Mouse (Mus musculus) forebrain, embryonic 11.5 days (tissue): ENCODE results near the gene Gpbp1. TPM values are rescaled to one million over a fixed set of nuclear protein-coding genes. Genes with fewer than 3 reads are reported as not detected.

Source experiments
- ATAC-seq: fragments of 200-750 bp; cut with Nextera tagmentation; replicated peaks from 2 replicates; pipeline ENCODE4 v1.8.0; 2017; ENCODE audit warnings: moderate TSS enrichment; ENCODE audit not compliant: low FRiP score
- DNase-seq: peaks from one replicate; pipeline ENCODE4 v3.0.0-alpha.2; 2017; ENCODE audit warnings: low spot score
- H3K27ac ChIP-seq: fragments of 300-500 bp; sonication (generic); 2 replicates; pipeline ENCODE4 v1.5.1; 2014; ENCODE audit warnings: low read depth, low read length
- H3K27me3 ChIP-seq: fragments of 300-500 bp; sonication (generic); 2 replicates; pipeline ENCODE4 v1.6.1; 2014; ENCODE audit warnings: mild to moderate bottlenecking, low read length, mixed read lengths; ENCODE audit not compliant: control insufficient read depth, insufficient read depth
- H3K36me3 ChIP-seq: fragments of 300-500 bp; sonication (generic); 2 replicates; pipeline ENCODE4 v1.6.1; 2014; ENCODE audit warnings: mild to moderate bottlenecking, low read length, moderate library complexity, mixed read lengths; ENCODE audit not compliant: control insufficient read depth, insufficient read depth
- H3K4me1 ChIP-seq: fragments of 300-500 bp; sonication (generic); replicated peaks from 2 replicates; pipeline ENCODE4 v1.6.1; 2014; ENCODE audit warnings: low read length, mixed read lengths; ENCODE audit not compliant: control insufficient read depth, insufficient read depth
- H3K4me2 ChIP-seq: fragments of 300-500 bp; sonication (generic); 2 replicates; pipeline ENCODE4 v1.6.1; 2014; ENCODE audit warnings: low read depth, mild to moderate bottlenecking, low read length, moderate library complexity, mixed read lengths; ENCODE audit not compliant: severe bottlenecking
- H3K4me3 ChIP-seq: fragments of 300-500 bp; sonication (generic); 2 replicates; pipeline ENCODE4 v1.5.1; 2014; ENCODE audit warnings: low read depth, low read length
- H3K9ac ChIP-seq: fragments of 300-500 bp; sonication (generic); 2 replicates; pipeline ENCODE4 v1.6.1; 2014; ENCODE audit warnings: low read length
- H3K9me3 ChIP-seq: fragments of 300-500 bp; sonication (generic); 2 replicates; pipeline ENCODE4 v1.6.1; 2016; ENCODE audit warnings: low read length, mixed read lengths; ENCODE audit not compliant: control insufficient read depth
- WGBS: fragments of 180-500 bp; shearing (Covaris S2); extraction: QIAGEN DNeasy Blood & Tissue Kit; methylation state at CpG from one replicate; pipeline ENCODE4 v1.1.7; 2014; 5-methylcytosine and 5-hydroxymethylcytosine counted together
- polyA plus RNA-seq: library from polyadenylated mRNA; unstranded; fragments of >200 nt; fragmentation: Nextera tagmentation; extraction: Ambion mirVana; gene quantifications from 2 replicates; pipeline ENCODE4 v1.2.1, GENCODE M21; 2014

The Gpbp1 gene
- polyA plus RNA-seq, 1 experiment from 2014 or later = 132 TPM

DNA sequence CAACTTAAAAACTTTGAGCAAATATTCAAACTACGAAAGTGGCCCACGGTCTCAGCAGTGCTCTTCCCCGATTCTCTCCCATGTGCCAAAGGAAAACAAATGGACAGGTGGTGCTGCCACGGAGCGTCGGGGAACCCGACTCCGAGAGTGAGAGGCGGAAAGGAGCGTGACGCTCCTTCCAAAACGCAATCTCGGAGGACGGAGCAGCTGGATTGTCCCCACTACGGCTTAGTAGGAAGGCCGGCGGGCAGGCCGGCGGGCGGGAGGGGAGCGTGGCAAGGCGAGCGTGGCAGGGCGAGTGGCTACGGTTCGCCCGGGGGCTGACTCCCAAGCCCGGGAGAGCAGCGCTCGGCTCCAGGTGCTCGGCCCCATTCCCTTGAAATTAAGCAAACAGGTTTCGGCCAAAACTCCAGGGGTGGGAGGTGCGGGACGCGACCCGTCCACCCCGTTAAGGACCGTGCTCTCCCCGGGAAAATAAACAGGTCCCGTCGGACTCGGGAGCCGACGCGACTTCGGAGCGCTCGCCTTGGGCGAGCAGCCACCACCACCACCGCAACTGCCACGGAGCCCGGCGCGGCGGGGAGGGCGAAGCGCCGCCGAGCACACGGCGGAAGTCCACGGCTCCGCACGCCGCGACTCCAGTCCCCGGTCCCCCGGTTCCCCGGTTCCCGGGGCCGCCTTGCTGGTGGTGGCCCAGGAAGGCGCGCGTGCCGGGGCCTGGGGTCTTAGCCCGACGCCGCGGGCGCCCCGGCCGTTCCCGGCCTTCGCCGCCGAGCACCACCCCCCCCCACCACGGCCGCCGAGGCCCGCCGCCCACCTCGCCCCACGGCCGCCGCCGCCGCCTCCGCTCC, 1.0 kb downstream of the Gpbp1 start:
- peaks cover 2% of the 10 kb centered on the region; the same call in 1 of the 2 replicates for H3K4me1 ChIP-seq
- no peak; the same call in 1 of the 2 replicates for ATAC-seq
- under 1% methylated on average over 87 of the region's 98 CpGs for WGBS
- H3K4me2 ChIP-seq = peak overlapping the region; percentile 78
- H3K9me3 ChIP-seq = no peaks in the 10 kb centered on the region
- H3K36me3 ChIP-seq = no peaks in the 10 kb centered on the region
- peak overlapping the region; percentile 97 for H3K27ac ChIP-seq
- peaks cover 23% of the 10 kb centered on the region for H3K27me3 ChIP-seq
- peak overlapping the region; percentile 93 for H3K9ac ChIP-seq
- peak; percentile 73 for DNase-seq
- peak overlapping the region; percentile 94 for H3K4me3 ChIP-seq

DNA sequence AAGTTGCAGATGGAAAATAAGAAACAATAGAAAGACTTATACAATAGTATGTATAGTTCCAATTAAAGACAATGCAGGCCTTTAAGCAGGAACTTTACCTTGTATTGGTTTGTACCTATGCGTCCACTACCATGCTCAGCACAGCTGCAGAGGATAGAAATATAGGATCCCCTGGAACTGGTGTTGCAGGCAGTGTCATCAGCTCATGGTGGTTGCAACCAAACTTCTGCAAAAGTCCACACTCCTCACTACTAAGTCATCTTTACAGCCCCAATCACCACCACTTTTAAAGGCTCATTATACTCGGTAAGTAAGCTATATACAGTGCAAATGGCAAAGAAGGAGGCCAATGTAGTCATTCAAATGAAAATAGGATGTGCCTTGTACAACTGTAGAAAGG, 12.2 kb downstream of the Gpbp1 start:
- H3K27ac ChIP-seq = no peak overlapping the region
- no peak overlapping the region for H3K4me2 ChIP-seq
- no peaks in the 10 kb centered on the region for H3K9me3 ChIP-seq
- no peak overlapping the region for H3K4me3 ChIP-seq
- no peaks in the 10 kb centered on the region for H3K27me3 ChIP-seq
- DNase-seq = no peak
- no peak overlapping the region for H3K9ac ChIP-seq
- 90% methylated on average over 2 of the region's 2 CpGs for WGBS
- H3K36me3 ChIP-seq = no peaks in the 10 kb centered on the region; the same call in 1 of the 2 replicates
- no peak for ATAC-seq
- no peaks in the 10 kb centered on the region for H3K4me1 ChIP-seq

DNA sequence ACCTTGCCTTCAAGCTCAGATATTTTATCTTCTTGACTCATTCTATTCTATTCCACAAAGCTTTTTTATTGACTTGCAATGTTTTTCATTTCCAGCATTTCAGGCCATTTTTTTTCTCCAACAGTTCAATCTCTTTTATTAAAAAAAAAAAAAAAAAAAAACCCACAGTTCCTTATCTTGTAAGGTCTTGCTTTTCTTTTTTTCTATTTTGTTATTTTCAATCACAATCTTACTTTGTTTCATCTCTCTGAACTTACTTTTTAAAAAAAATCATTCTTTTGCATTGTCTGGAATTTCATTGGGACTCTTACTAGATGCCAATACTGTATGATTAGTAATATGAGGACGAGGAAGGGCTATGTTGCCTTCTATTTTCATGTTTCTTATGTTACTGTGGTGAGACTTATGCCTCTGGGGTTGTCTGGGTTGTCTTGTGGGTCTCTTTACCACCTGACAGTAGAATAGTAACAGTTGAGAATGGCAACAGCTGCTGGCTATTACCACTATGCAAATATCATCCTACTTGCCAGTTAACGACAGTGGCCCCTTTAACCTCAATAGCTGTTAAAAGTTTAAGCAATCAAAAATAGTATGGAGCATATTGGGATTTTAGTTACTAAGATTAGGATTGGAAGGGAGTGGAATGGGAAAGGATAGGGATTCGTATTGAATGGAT, 19.2 kb downstream of the Gpbp1 start:
- Histone ChIP-seq H3K27ac (no peak overlapping the region), H3K9me3 (no peaks in the 10 kb centered on the region), H3K36me3 (peaks cover 3% of the 10 kb centered on the region; the same call in 1 of the 2 replicates), H3K27me3 (no peaks in the 10 kb centered on the region), H3K9ac (no peak overlapping the region), H3K4me2 (no peak overlapping the region), H3K4me3 (no peak overlapping the region), H3K4me1 (0 out of 2 replicates have a peak, but pooled peaks cover 2% of the 10 kb centered on the region)
- DNase-seq (no peak), ATAC-seq (no peak)
- WGBS = 89% methylated on average over 3 of the region's 3 CpGs

DNA sequence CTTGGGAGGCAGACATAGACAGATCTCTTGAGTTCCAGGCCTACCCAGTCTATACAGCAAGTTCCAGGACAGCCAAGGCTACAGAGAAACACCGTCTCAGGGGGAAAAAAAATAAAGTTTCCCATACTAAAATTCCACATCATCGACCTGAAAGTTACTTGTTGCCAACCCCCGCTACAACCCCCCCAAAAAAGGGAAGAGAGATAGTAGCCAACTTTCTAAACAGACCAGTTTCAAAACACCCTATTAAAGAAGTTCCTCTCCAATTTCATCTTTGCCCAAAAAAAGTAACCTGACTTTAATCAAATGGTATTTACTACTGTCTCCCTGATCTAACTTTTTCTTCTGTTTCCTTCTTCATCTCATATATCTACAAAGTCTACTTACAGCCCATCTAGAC, 22.6 kb downstream of the Gpbp1 start:
- H3K36me3 ChIP-seq = peaks cover 3% of the 10 kb centered on the region; the same call in 1 of the 2 replicates
- no peaks in the 10 kb centered on the region for H3K9me3 ChIP-seq
- no peaks in the 10 kb centered on the region for H3K27me3 ChIP-seq
- no peak for DNase-seq
- no peak overlapping the region for H3K4me3 ChIP-seq
- H3K27ac ChIP-seq = no peak overlapping the region
- no peak overlapping the region for H3K9ac ChIP-seq
- WGBS = 97% methylated on average over 3 of the region's 3 CpGs
- ATAC-seq = no peak
- 0 out of 2 replicates have a peak, but pooled peaks cover 2% of the 10 kb centered on the region for H3K4me1 ChIP-seq
- H3K4me2 ChIP-seq = no peak overlapping the region

DNA sequence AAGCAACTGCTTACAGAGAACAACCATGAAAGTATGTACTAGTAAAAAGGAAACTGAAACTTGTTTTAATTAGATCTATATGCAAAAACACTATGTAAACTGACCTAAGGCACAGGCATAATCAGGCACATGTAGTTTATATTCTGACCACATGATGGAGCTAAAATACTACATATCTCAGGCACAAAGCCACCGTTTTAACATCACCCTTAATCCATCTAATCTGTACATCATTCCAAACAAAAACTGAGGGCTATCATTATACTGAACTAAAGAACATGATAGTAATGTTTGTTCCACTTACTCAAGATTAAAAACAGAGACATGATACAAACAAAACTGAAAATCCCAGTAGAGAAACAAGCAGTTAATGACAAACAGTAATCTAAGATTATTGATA, 28.5 kb downstream of the Gpbp1 start:
- Histone ChIP-seq H3K4me3 (no peak overlapping the region), H3K9ac (no peak overlapping the region), H3K9me3 (no peaks in the 10 kb centered on the region), H3K36me3 (peaks cover 3% of the 10 kb centered on the region; the same call in 1 of the 2 replicates), H3K4me2 (no peak overlapping the region), H3K4me1 (no peaks in the 10 kb centered on the region), H3K27me3 (no peaks in the 10 kb centered on the region), H3K27ac (no peak overlapping the region)
- 22% methylated on average over 1 of the region's 1 CpGs for WGBS
- no peak for DNase-seq
- ATAC-seq = 0 out of 2 replicates have a peak, but pooled peaks have one; percentile 64

DNA sequence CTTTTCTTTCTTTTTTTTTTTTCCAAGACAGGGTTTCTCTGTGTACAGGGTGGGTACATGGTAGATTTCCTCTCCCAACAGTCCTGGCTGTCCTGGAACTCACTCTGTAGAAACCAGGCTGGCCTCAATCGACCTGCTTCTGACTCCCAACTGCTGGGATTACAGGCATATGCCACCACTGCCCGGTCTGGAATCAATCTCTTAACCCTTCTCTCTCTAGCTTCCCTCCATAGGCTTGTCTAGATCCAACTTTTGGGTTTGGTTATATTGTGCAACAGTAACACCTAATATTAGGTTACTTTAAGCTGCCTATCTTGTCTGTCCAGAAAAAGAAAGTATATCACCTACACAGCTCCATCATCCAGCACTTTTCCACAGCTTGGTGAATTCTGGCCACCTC, 33.1 kb downstream of the Gpbp1 start:
- 76% methylated on average over 2 of the region's 2 CpGs for WGBS
- Histone ChIP-seq H3K4me3 (no peak overlapping the region), H3K36me3 (no peaks in the 10 kb centered on the region; the same call in 1 of the 2 replicates), H3K27ac (no peak overlapping the region), H3K4me1 (no peaks in the 10 kb centered on the region), H3K9me3 (no peaks in the 10 kb centered on the region), H3K27me3 (no peaks in the 10 kb centered on the region), H3K9ac (no peak overlapping the region), H3K4me2 (no peak overlapping the region)
- no peak for DNase-seq
- no peak for ATAC-seq

DNA sequence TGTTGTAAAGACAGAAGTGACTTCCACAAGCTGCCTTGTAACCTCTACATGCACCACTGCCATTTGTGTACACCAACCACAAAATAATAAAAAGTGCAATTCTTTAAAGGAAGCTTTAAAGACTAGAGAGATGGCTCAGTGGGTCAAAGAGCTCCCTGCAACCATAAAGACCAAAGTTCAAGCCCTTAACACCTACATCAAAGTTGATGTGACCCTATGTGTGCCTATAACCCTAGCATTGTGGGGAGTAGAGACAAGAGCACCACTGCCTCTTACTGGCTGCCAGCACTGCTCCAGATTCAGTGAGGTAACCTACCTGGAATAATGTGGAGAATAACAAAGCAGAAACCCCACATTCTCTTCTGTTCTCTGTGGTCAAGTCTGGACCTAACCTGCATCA, 45.6 kb downstream of the Gpbp1 start:
- Histone ChIP-seq H3K4me2 (no peak overlapping the region), H3K27me3 (no peaks in the 10 kb centered on the region), H3K4me1 (no peaks in the 10 kb centered on the region), H3K4me3 (no peak overlapping the region), H3K9ac (no peak overlapping the region), H3K9me3 (no peaks in the 10 kb centered on the region), H3K27ac (no peak overlapping the region), H3K36me3 (no peaks in the 10 kb centered on the region; the same call in 1 of the 2 replicates)
- ATAC-seq (no peak), DNase-seq (no peak)

DNA sequence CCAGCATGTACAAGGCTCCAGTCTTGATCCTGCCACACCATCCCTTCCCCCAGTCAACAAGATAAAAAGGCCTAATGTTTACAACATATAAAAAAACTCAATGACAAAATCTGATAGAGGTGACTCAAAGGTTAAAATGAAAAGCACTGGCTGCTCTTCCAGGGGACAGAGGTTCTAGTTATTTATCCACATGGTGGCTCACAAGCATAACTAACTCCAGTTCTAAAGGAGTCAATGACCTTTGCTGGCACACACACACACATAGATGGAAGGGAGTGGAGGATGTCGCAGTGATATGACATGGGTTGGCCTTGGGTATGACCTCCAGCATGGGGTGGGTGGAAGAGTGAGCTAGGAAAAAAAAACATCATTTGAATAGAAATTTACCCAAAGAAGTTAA, 58.7 kb downstream of the Gpbp1 start:
- Histone ChIP-seq H3K36me3 (peaks cover 7% of the 10 kb centered on the region; the same call in 1 of the 2 replicates), H3K27ac (no peak overlapping the region), H3K4me3 (no peak overlapping the region), H3K4me2 (no peak overlapping the region), H3K4me1 (no peaks in the 10 kb centered on the region), H3K9ac (no peak overlapping the region), H3K27me3 (no peaks in the 10 kb centered on the region), H3K9me3 (no peaks in the 10 kb centered on the region)
- WGBS = 80% methylated on average over 1 of the region's 1 CpGs
- DNase-seq = no peak
- no peak for ATAC-seq
